Mouse (Mus musculus): ENCODE results near the gene Prdx2.

DNA sequence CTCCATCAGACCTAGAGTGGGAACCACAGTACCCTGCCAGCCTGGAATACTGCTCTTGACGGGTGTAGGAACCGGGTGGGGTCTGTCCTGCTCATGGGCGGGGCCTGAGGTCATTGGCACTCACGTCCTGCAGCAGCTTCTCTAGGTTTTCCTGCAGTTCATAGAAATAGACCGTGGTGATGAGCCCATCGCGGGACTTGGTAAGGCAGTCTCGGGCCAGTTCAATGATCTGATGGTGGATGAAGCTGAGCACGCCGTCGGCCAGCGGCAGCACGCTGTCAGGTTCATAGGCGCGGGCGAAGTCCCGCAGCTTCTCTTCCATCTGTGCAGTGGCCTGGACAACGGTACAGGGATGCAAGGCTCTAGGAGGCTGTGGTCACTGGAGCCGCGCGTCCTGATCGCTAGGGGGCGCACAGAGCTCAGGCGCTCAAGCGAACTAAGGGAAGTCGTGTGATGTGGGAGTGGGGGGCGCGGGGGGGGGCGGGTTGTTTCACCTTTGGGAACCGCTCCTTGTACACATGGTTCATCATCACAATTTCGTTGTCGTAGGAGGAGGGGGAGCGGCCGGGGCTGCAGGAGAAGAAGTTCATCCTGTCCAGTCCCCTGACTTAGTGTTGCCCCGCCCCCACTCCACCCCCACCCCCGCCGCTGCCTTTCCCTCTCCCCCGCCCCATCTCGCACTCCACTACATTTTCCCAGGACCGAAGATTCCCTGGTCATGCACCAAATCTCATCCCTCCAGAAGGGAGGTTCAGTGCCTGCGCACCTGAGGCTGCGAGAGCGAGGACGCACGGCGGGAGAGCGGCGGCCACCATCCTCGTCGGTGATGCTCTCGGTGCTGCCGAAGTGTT is 40.7 kb upstream of the Prdx2 start:
- TF ChIP-seq EP300 (IDR thresholded peaks at IDR 0.05; ENCODE audit: insufficient read depth, low read depth, low read length) (no peak), CTCF (IDR thresholded peaks at IDR 0.05) (peak; percentile 72), POLR2A (IDR thresholded peaks at IDR 0.05; ENCODE audit: insufficient read depth, low read depth, low read length) (no peak)
